Mouse (Mus musculus) limb, embryonic 13.5 days (tissue): ENCODE measurements at regions not wholly inside any gene's neighbourhood (a gene's known extent, or its start where the extent isn't known, plus 50 kb on each side); places are given as distances from the start of the nearest gene placed in this dataset.
A peak's percentile ranks its signal among the peaks of the same experiment; 100 is the strongest.

Source experiments
- ATAC-seq: fragments of 200-750 bp; cut with Nextera tagmentation; 2 replicates; pipeline ENCODE4 v1.8.0; 2017; ENCODE audit warnings: low read depth, moderate number of reproducible peaks, moderate TSS enrichment; ENCODE audit not compliant: low FRiP score
- H3K27ac ChIP-seq: fragments of 300-500 bp; sonication (generic); 2 replicates; pipeline ENCODE4 v1.5.1; 2015; ENCODE audit warnings: inconsistent platforms, mild to moderate bottlenecking, moderate library complexity
- H3K27me3 ChIP-seq: fragments of 300-500 bp; sonication (generic); 2 replicates; pipeline ENCODE4 v1.6.1; 2015; ENCODE audit warnings: mild to moderate bottlenecking, inconsistent platforms
- H3K36me3 ChIP-seq: fragments of 300-500 bp; sonication (generic); 2 replicates; pipeline ENCODE4 v1.6.1; 2015; ENCODE audit warnings: inconsistent platforms, mild to moderate bottlenecking, moderate library complexity
- H3K4me1 ChIP-seq: fragments of 300-500 bp; sonication (generic); 2 replicates; pipeline ENCODE4 v1.6.1; 2015; ENCODE audit warnings: inconsistent platforms
- H3K4me2 ChIP-seq: fragments of 300-500 bp; sonication (generic); replicated peaks from 2 replicates; pipeline ENCODE4 v1.6.1; 2015; ENCODE audit warnings: inconsistent platforms, mild to moderate bottlenecking, moderate library complexity
- H3K4me3 ChIP-seq: fragments of 300-500 bp; sonication (generic); 2 replicates; pipeline ENCODE4 v1.5.1; 2015; ENCODE audit warnings: moderate library complexity, mild to moderate bottlenecking, inconsistent platforms
- H3K9ac ChIP-seq: fragments of 300-500 bp; sonication (generic); 2 replicates; pipeline ENCODE4 v1.6.1; 2015; ENCODE audit warnings: mild to moderate bottlenecking, inconsistent platforms
- H3K9me3 ChIP-seq: fragments of 300-500 bp; sonication (generic); 2 replicates; pipeline ENCODE4 v1.6.1; 2016; ENCODE audit warnings: inconsistent platforms
- WGBS: fragments of 180-500 bp; shearing (Covaris S2); methylation state at CpG from one replicate; pipeline ENCODE4 v1.1.7; 2015; 5-methylcytosine and 5-hydroxymethylcytosine counted together

- Histone ChIP-seq H3K4me1 (no peaks in the 10 kb centered on the region), H3K27me3 (no peaks in the 10 kb centered on the region), H3K4me3 (no peak overlapping the region), H3K4me2 (no peak overlapping the region), H3K36me3 (no peaks in the 10 kb centered on the region), H3K27ac (no peak overlapping the region), H3K9ac (no peak overlapping the region), H3K9me3 (no peaks in the 10 kb centered on the region)
- ATAC-seq: no peak
- WGBS: 84% methylated on average over 10 of the region's 10 CpGs
Observed at GRCm38 (mm10) chr14:75396511-75397026, 59.2 kb upstream of the Siah3 start.

GRCm38 (mm10) chr14:75399678-75400077 is 56.1 kb upstream of the Siah3 start:
- H3K27ac ChIP-seq: no peak overlapping the region
- no peak overlapping the region for H3K4me2 ChIP-seq
- no peak for ATAC-seq
- no peaks in the 10 kb centered on the region for H3K36me3 ChIP-seq
- no peaks in the 10 kb centered on the region for H3K27me3 ChIP-seq
- no peaks in the 10 kb centered on the region for H3K9me3 ChIP-seq
- 0 out of 2 replicates have a peak, but pooled peaks cover 9% of the 10 kb centered on the region for H3K4me1 ChIP-seq
- WGBS: 87% methylated on average over 2 of the region's 2 CpGs
- H3K4me3 ChIP-seq: no peak overlapping the region
- no peak overlapping the region for H3K9ac ChIP-seq

GRCm38 (mm10) chr14:75402483-75403103 is 53.2 kb upstream of the Siah3 start:
- H3K9ac ChIP-seq: no peak overlapping the region
- no peaks in the 10 kb centered on the region for H3K27me3 ChIP-seq
- no peak overlapping the region for H3K4me3 ChIP-seq
- H3K36me3 ChIP-seq: no peaks in the 10 kb centered on the region
- H3K9me3 ChIP-seq: no peaks in the 10 kb centered on the region
- peak; percentile 95 for ATAC-seq
- 0 out of 2 replicates have a peak overlapping the region, but pooled peaks have one; percentile 45 for H3K27ac ChIP-seq
- H3K4me2 ChIP-seq: no peak overlapping the region
- 0 out of 2 replicates have a peak, but pooled peaks cover 9% of the 10 kb centered on the region for H3K4me1 ChIP-seq
- 25% methylated on average over 12 of the region's 12 CpGs for WGBS
